Mouse (Mus musculus) heart, postnatal 25 days (tissue): ENCODE measurements around the gene 5430427O19Rik. TPM values are rescaled to one million over a fixed set of nuclear protein-coding genes. Genes with fewer than 3 reads are reported as not detected.

Experiments used
- DNase-seq: peaks from one replicate; pipeline ENCODE4 v3.0.0; 2022; ENCODE audit warnings: low spot score
- intact Hi-C: fragments of 180-260 bp; cut with DNase I; formaldehyde crosslinking; loops from one replicate; pipeline ENCODE4 v1.15.1; 2025
- total RNA-seq, 2 experiments: library from RNA; stranded (reverse); gene quantifications; 2 replicates each; pipeline ENCODE4 v1.2.3; 2021

Gene 5430427O19Rik
- total RNA-seq, result under 1 TPM; 0.08 to 0.16 TPM

- intact Hi-C loops, result loop anchor here (10.0 kb wide), 1 partner anchor 135 kb away; no protein-coding TSS in a partner anchor
- no peak for DNase-seq
Observed at GRCm38 (mm10) chrX:85869914-85870483, at the start of gene 5430427O19Rik. 5430427O19Rik (plus strand) TSS chrX:85870354.

- no peak for DNase-seq
- intact Hi-C loops, result no loop called here
Observed at GRCm38 (mm10) chrX:85827719-85828453, 42.3 kb upstream of the 5430427O19Rik start.

DNA sequence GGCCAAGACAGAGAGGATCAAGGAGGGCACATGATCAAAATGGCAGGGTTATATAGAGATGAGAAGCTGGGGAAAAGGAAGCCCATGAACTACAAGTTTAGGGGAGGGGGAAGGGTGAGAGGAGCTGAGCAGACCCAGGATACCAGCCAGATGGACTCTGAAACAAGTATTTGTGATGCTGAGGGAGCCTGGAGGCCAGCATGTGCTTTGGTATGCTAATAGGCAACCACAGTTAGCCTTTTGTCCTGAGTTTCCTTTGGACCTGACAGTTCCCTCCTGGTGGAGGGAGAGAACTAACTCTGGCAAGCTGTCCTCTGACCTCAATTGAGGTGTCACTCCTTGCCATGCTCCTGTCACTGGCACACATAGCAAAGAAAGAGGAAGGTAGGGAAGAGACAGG lies 41.2 kb upstream of the 5430427O19Rik start:
- no peak for DNase-seq
- intact Hi-C loops, result no loop called here

- no peak for DNase-seq
- intact Hi-C loops, result no loop called here
Observed at GRCm38 (mm10) chrX:85839174-85839573, 31.0 kb upstream of the 5430427O19Rik start.

GRCm38 (mm10) chrX:85855938-85856337 lies 14.2 kb upstream of the 5430427O19Rik start:
- no peak for DNase-seq

DNA sequence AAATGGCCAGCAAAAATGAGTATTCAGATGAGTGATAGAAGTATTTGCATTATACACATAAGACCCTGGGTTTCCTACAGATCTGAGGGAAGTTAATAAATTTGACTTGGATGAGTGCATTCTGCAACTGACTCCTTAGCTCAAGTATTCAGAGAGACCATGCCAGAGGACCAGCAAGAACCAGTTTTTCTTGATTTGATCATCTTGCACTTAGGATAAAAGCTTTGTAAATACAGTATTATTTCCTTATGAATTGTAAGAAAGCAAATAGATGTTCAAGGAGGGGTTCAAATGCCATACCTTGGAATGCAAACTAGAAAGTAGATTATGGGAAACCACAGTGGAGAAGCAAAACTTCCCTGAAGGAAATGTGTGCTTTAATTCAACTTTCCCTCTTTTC lies 13.0 kb upstream of the 5430427O19Rik start:
- intact Hi-C loops, result no loop called here
- DNase-seq, result no peak

More at GRCm38 (mm10) chrX:85855938-85856337, 14.2 kb upstream of the 5430427O19Rik start:
- intact Hi-C loops, result no loop called here

GRCm38 (mm10) chrX:85868079-85868478 lies 2.1 kb upstream of the 5430427O19Rik start:
- intact Hi-C loops, result no loop called here
- DNase-seq, result no peak

DNA sequence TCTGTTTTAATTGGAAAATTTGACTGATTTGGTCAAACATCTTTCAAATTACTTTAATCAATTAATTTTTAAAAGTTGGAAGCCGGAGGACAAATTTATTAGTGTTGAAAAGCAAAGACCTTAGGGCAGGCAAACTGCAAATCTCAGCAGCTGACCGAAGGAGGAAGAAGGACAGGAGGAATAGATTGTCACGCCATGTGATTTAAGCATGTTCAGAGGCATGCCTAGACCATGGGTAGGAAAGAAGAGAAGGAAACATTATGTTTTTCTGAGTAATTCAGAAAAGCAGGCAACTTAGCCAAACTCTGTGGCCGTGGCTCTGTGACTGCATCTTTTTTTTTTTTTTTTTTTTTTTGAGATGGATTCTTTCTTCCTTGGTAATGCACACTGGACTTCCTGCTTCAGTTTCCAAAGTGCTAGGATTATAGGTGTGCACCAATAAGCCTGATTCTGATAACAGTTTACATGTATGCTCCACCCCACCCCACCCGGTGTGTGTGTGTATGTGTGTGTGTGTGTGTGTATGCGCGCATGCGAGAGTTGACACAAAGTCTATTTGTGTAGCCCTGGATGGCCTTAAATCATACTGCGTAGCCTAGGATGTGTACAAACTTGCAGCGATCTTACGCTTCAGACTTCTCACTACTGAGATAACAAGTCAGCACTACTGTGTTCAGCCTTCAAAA lies 1.4 kb downstream of the 5430427O19Rik start:
- intact Hi-C loops, result loop anchor here (10.0 kb wide), 1 partner anchor 137 kb away; no protein-coding TSS in a partner anchor
- DNase-seq, result no peak

DNA sequence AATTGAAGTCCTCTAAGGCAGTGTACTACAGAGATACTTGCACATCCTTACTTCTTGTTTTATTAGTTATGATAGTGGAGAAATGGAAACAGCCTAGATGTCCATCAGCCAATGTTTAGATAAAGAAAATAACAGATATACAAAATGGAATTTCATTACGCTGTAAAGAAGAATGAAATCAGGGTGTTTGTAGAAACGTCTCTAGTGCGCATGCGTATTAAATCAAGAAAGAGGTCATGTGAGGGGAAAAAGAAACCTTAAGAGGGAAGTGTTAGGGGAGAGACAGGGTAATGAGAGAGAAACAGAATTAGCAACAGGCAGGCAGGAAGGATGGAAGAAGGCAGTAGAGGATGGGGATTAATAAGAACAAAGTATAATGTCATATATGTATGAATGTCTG lies 4.2 kb downstream of the 5430427O19Rik start:
- intact Hi-C loops, result loop anchor here (10.0 kb wide), 1 partner anchor 140 kb away; no protein-coding TSS in a partner anchor

GRCm38 (mm10) chrX:85875951-85876350 lies 5.8 kb downstream of the 5430427O19Rik start:
- DNase-seq, result no peak
- intact Hi-C loops, result loop anchor here (1.0 to 10.0 kb wide), 2 partner anchors 141 to 199 kb away; no protein-coding TSS in a partner anchor

More for the DNA sequence above, 4.2 kb downstream of the 5430427O19Rik start:
- no peak for DNase-seq

DNA sequence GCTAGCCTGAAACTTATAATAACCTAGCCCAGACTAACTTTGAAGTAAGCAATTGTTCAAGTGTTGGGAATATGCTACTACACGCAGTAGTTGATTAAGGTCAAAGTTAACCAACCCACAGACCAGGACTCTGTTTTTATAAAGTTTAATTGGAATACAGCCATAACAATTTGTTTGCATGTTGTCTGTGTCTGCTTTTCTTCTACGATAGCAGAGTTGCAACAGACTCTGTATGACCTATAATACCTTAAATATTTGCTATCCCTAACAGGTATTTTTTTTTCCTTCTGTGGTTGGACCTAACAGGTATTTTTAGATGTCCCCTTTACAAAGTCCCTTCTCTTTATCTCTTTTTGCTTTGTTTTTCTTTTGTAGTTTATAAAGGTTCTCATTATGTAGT lies 7.6 kb downstream of the 5430427O19Rik start:
- no peak for DNase-seq
- intact Hi-C loops, result loop anchor here (10.0 kb wide), 1 partner anchor 143 kb away; no protein-coding TSS in a partner anchor

DNA sequence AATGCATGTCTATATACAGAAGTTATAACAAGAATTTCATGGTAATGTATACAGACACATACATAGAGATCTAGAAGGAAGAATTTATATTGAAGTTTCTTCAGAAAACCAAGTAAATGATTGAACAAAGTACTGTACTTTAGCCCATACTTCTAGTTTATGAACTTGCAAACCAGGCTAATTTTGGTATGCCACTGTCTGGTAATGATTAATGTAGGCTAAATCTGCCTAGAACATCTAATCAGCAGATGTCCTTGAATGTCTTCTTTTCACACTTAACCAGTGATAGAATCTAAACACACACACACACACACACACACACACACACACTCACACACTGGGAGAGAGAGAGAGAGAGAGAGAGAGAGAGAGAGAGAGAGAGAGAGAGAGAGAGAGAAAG lies 8.1 kb downstream of the 5430427O19Rik start:
- DNase-seq, result no peak
- intact Hi-C loops, result loop anchor here (10.0 kb wide), 1 partner anchor 143 kb away; no protein-coding TSS in a partner anchor

DNA sequence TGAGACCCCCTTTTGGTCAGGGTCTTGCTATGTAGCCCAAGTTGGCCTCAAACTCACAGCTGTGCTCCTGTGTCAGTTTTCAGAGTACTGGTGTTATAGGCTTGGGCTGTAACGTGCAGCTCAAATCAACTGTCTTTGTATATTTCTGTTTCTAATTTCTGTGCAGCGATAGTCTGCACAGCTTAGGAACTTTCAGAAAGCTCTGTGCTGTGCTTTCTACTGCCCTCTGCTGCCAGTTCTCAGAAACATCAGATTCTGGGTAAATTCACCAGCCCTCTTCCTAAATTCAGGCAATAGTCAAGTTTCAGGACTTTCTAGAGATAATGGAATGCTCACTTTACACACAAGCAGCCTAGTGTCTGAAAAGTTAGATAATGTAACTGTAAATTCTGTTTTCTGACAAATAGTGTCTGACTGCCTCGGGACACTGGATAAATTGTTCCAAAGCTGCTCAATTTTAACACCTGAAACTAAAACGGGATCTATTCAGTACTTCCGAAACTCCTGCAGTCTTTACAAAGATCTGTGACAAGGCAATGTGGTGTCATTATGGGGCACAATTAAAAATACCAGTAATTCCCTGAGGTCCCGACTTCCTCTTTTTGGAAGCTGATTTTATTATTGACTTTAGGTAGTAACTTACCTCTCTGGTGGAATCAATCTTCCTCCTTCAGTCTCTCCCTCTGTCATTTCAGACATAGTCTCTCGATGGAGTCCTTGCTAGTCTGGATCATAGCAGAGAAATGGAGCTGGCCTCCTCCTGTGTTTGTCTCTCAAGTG lies 9.2 kb downstream of the 5430427O19Rik start:
- no peak for DNase-seq

GRCm38 (mm10) chrX:85886651-85887050 lies 16.5 kb downstream of the 5430427O19Rik start:
- intact Hi-C loops, result no loop called here
- DNase-seq, result peak; percentile 1

More for the DNA sequence above, 9.2 kb downstream of the 5430427O19Rik start:
- intact Hi-C loops, result loop anchor here (10.0 kb wide), 1 partner anchor 145 kb away; no protein-coding TSS in a partner anchor

DNA sequence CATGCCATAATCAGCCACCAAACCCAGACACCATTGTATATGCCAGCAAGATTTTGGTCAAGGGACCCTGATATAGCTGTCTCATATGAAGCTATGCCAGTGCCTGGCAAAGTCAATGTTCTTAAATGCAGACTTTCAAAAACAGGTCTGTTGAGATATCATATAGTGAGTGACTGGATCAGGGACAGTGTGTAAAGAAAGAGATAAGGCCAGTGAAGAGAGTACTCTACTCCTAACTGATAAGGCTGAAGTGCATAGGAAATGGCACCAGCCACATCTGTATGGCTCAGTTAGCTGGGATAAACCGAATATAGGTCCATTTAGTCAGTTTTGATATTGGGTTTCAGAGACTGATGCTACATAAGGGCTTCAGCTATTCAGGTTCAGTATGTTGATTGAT lies 31.0 kb downstream of the 5430427O19Rik start:
- DNase-seq, result no peak
- intact Hi-C loops, result no loop called here

DNA sequence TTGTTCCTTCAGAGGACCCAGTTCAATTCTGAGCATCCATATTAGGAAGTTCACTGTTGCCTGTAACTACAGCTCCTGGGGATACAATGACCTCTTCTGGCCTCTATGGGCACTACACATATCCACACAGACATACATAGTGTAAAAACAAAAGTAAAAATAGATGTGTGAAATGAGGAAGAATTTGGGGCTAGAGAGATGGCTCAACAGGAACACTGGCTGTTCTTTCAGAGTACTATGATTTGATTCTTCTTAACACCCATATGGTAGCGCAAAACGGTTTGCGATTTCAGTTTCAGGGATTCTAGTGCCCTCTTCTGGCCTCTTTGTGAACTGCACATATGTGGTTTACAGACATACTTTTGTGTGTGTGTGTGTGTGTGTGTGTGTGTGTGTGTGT lies 48.9 kb downstream of the 5430427O19Rik start:
- intact Hi-C loops, result loop anchor here (2.0 kb wide), 2 partner anchors 198 to 242 kb away; no protein-coding TSS in a partner anchor
- no peak for DNase-seq

GRCm38 (mm10) chrX:85932991-85933390 lies 62.8 kb downstream of the 5430427O19Rik start:
- no peak for DNase-seq
- intact Hi-C loops, result no loop called here
